Mouse (Mus musculus): ENCODE results near the gene Utp14b.

GRCm38 (mm10) chr1:78664326-78664725 lies 6.5 kb downstream of the Utp14b start:
- TF ChIP-seq EP300 (IDR thresholded peaks at IDR 0.05; ENCODE audit: low read depth) (no peak), CTCF (IDR thresholded peaks at IDR 0.05; ENCODE audit: low read depth) (no peak)
